Mouse (Mus musculus) cerebellum, adult (tissue): ENCODE measurements around the gene Ebf1.
"Not testable (repeated sequence)": the region's sequence is repeated elsewhere in the genome, so short reads cannot be mapped to it uniquely, and the experiment has no call there.

Experiments
- ATAC-seq: cut with Nextera tagmentation; 2 replicates; pipeline ENCODE4 v1.9.2; 2017; ENCODE audit warnings: mild to moderate bottlenecking, moderate library complexity, mixed read lengths; ENCODE audit not compliant: insufficient number of reproducible peaks, low FRiP score, low TSS enrichment

Gene Ebf1

DNA sequence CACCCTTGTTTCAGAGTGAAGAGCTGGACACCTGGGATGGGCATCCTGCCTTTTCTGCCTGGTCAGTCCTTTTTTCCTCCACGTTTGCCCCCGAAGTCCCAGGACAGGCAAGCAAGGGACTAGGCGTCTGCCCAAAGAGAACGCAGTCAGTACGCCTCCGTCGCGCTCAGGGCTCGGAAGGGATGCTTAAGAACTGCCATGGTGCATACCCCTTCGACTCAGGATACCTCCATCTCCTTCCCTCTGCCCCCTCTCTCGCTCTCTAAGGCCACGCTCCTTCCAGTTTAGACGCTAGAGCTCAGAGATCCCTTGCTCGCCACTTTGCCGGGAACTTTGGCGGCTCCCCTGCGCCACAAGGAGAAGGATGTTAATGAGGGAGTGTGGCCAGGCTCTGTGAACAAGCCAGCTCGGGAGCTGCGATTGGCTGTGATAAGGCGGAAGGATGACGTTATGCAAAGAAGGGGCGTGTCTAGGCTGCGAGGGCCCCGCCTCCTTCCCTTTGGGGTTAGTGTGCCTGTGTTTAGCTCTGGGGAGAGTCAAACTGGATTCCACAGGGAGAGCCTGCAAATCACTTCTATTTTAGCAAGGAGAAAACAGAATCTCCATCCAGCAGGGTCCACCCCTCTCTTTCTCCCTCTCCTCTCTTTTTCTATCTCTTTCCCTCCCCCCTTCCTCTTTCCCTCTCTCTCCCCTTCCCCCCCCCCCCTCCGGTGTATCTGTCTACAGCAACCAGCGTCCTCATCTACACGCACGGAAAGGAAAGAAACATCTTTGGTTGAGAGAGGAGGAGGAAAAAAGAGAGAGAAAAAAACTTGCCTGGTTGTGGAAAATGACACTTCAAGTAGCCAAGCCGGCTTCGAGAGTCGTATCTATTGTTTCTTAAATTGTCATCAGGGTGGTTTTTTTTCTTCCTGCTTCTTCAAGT, at the start of gene Ebf1:
Ebf1 (plus strand) TSS at position 530 of the 925 bp plus-strand sequence.
- ATAC-seq, result peak; percentile 90

DNA sequence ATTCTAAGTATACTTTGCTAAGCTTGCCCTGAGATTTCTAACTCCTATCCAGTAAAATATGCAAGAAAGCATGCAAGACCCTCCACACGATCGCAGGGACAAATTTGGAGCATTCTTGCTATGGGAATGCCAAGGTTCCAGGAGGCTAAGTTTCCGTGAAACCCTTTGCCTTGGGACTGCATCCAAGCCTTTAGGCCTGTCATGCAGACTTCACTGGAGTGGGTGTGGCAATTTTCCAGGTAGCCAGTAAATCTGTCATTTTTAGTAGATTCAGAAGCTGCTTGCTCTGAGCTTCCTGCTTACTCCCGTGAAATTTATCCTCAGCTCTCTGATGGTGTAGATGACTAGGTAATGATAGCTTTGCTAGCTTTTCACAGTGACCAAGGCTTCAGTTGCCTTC, 46.8 kb upstream of the Ebf1 start:
- not testable (repeated sequence) for ATAC-seq

DNA sequence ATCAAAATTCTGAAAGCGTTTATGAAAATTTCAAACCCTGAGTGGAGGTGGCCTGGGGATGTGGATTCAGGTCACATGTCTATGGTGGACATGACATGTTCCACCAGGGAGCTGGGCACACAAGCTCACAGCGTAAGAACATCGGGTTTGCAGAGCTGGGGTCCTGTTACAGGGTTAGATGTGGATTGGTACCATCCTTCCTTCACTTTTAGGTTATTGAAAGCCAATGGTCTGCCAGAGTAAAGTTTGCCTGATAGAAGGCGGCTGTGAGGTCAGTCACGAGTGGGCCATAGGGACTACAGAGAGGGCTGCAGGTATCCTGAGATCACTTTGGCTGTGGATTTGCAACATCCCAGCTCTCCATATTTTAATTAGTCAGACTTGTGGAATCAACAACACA, 44.3 kb upstream of the Ebf1 start:
- ATAC-seq, result no peak

GRCm38 (mm10) chr11:44573396-44573795, 43.7 kb upstream of the Ebf1 start:
- no peak for ATAC-seq

DNA sequence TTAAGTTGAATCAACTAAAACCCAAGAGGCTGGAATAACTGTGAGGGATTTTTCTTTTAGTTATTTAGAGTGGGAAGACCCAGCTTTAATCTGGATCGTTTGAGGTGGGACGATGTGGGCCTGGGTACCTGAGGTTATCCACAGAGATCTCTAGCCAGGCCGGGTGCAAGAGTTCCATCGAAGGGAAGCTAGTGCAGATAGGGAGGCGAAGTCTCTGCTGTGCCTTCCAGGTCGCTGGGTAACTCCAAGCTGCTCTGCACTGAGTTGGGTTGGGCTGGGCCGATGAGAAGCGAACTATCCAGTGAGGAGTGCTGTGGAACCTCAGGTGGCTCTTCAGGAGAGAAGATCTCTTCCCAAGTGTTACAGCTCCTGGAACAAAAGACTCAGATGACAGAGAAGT, 42.7 kb upstream of the Ebf1 start:
- no peak for ATAC-seq

- ATAC-seq, result no peak
Measured at GRCm38 (mm10) chr11:44574820-44575219, 42.3 kb upstream of the Ebf1 start.

- no peak for ATAC-seq
Measured at GRCm38 (mm10) chr11:44577911-44578310, 39.2 kb upstream of the Ebf1 start.

- ATAC-seq, result peak; percentile 66
Measured at GRCm38 (mm10) chr11:44581277-44581683, 35.8 kb upstream of the Ebf1 start.

- no peak; the same call in 1 of the 2 replicates for ATAC-seq
Measured at GRCm38 (mm10) chr11:44586047-44586696, 30.9 kb upstream of the Ebf1 start.

DNA sequence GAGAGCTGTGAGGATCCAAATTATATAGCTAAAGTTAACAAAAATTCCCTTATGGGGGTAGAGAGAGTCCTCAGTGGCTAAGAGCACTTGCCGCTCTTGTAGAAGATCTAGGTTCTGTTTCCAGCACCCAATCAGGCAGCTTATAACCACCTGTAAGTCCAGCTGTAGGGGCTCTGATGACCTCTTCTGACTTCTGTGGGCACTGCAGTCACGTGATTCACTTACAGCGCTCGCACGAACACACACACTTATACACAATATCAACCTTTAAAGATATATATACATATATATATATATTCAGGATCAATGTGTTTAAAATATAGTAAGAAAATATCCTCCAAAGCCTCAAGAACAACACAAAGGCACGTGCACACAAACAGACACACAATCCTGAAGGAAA, 24.1 kb upstream of the Ebf1 start:
- no peak for ATAC-seq

DNA sequence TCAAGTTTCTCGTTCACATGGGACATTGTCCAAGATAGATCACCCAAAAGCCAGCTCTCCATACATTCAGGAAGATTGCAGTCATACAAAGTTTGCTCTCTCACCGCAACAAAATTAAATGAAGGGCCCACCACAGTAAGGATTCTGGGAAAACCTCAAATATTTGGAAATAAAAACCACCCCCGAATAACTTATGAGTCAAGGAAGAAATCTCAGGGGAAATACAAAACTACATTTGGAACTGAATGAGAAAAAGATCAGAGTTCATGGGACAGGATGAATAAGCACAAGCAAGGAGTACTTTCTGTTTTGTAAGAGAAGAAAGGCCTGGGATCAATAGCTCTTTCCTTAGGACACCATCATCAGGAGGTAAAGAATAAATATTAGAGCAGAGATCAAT, 22.3 kb upstream of the Ebf1 start:
- no peak for ATAC-seq

GRCm38 (mm10) chr11:44606881-44607280, 10.2 kb upstream of the Ebf1 start:
- no peak for ATAC-seq

DNA sequence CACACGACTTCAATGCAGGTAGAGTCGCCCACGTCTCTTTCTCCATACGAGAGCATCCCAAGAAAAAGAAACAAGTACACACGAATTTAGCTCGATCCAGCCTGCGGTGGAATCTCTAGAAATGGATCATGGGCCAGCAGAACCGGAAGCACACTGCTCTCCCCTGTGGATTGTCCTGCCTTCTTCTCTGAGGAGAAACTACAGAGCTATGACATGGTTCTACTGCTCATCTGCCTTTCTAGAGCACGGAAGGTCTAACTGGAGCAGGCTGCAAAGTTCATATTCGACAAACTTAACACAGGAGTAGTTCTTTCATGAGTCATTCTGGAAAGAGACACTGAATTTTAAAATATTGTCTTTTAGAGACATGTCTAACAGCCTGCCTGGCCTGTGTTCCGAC, 8.5 kb upstream of the Ebf1 start:
- no peak for ATAC-seq

- ATAC-seq, result peak; percentile 82
Measured at GRCm38 (mm10) chr11:44610971-44611781, 5.9 kb upstream of the Ebf1 start.

- no peak for ATAC-seq
Measured at GRCm38 (mm10) chr11:44612156-44612555, 5.0 kb upstream of the Ebf1 start.

GRCm38 (mm10) chr11:44612681-44613410, 4.3 kb upstream of the Ebf1 start:
- ATAC-seq, result no peak

- ATAC-seq, result no peak
Measured at GRCm38 (mm10) chr11:44613411-44614180, 3.5 kb upstream of the Ebf1 start.

DNA sequence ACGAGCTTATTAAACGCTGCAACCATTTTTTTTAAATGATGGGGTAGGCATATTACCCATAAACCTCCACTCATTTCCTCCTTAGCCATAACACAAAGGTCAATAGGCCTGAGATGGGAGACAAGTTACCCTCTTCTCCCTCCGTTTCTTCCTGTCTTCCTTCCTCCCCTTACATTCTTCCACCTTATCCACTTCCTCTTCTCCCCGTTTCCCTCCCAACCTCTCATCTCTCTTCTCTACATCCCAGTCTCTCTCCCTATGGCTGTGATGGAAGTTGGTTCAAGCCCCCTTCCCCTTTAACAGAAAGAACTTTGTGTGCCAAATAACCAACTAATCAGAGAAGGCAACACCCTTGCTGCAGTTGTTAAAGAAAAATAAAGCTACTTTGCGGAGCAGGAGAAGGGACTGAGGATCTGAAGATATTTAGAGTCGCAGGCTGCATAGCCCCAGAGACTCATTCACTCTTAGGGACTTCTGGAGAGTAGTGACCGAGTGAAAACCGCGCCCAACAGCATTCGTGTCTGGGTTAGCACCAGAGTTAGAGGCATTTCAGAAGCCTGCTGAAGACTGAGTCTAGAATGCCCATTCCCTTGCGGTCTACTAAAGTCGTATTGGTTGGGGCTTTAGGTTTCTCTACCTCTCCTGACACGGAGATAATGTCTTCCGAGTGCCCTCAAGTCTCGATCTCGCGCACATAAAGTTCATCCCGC, 884 bp upstream of the Ebf1 start:
- ATAC-seq, result no peak
